Mouse (Mus musculus) limb, embryonic 10.5 days (tissue): ENCODE results near the gene Crat. TPM values are rescaled to one million over a fixed set of nuclear protein-coding genes. Genes with fewer than 3 reads are reported as not detected.

Experiments
- DNase-seq: peaks from one replicate; pipeline ENCODE4 v3.0.0-alpha.2; 2017; ENCODE audit warnings: low spot score
- H3K27ac ChIP-seq: fragments of 300-500 bp; sonication (generic); 2 replicates; pipeline ENCODE4 v1.5.1; 2016; ENCODE audit warnings: mild to moderate bottlenecking
- H3K27me3 ChIP-seq: fragments of 300-500 bp; sonication (generic); 2 replicates; pipeline ENCODE4 v1.6.1; 2016; ENCODE audit warnings: low read depth, mild to moderate bottlenecking; ENCODE audit not compliant: poor library complexity, severe bottlenecking
- H3K36me3 ChIP-seq: fragments of 300-500 bp; sonication (generic); 2 replicates; pipeline ENCODE4 v1.6.1; 2016; ENCODE audit warnings: mild to moderate bottlenecking, moderate library complexity
- H3K4me1 ChIP-seq: fragments of 300-500 bp; sonication (generic); 2 replicates; pipeline ENCODE4 v1.6.1; 2016
- H3K4me3 ChIP-seq: fragments of 300-500 bp; sonication (generic); 2 replicates; pipeline ENCODE4 v1.5.1; 2016; ENCODE audit warnings: mild to moderate bottlenecking, moderate library complexity
- H3K9me3 ChIP-seq: fragments of 300-500 bp; sonication (generic); replicated peaks from 2 replicates; pipeline ENCODE4 v1.6.1; 2016; ENCODE audit warnings: mild to moderate bottlenecking
- WGBS: fragments of 180-500 bp; shearing (Covaris S2); methylation state at CpG from one replicate; pipeline ENCODE4 v1.1.7; 2016; 5-methylcytosine and 5-hydroxymethylcytosine counted together
- polyA plus RNA-seq: library from polyadenylated mRNA; unstranded; fragments of >200 nt; fragmentation: Nextera tagmentation; extraction: Ambion mirVana; gene quantifications from 2 replicates; pipeline ENCODE4 v1.2.1, GENCODE M21; 2016

Gene Crat
- polyA plus RNA-seq, 1 experiment from 2014 or later: 22.9 TPM

DNA sequence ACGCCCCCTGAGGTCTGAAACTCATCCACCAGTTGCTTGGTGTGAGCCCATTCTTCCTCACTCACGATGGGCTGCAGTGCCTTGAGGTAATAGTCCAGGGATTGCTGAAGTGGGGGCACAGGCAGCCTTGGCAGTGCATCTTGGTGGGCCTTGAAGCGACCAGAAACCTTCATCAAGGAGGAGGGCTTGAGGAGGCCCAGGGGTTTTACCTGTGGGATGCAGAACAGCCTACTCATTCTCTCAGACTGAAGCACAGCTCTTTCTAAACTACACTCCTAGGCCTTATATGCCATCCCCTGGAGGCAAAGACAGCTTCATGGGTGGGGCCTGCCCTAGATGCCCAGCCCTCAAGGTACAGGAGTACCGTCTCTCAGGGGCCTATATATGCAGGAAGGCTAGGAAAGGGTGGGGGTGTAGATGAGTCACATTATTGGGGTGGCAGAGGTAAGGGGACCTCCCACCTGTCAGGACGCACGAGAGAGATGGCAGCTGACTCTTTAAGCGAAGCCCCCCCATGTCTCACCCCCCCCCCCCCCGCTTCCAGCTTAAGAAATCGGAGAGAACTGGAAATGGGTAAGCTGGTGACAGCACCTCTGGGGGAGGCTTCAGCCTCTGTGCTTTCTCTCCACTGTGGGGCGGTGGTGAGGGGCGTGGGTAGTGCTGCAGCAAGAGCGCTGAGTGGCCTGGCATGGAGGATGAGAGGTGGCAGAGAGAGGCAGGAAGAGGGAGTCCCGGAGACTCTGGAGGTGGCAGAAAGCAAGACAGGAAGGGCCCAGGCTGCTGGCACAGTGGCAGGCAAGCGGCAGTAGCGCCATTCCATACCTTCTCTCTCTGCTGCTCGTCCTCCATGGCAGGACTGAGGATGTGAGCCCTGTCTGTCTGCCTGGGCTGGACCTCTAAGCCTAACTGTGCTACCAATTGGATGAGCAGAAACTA is 2.3 kb downstream of the Crat start:
- Histone ChIP-seq H3K4me3 (no peak overlapping the region), H3K4me1 (peaks cover 28% of the 10 kb centered on the region), H3K27ac (no peak overlapping the region), H3K36me3 (peaks cover 20% of the 10 kb centered on the region), H3K9me3 (no peaks in the 10 kb centered on the region), H3K27me3 (peaks cover 16% of the 10 kb centered on the region)
- 81% methylated on average over 16 of the region's 16 CpGs for WGBS
- no peak for DNase-seq

DNA sequence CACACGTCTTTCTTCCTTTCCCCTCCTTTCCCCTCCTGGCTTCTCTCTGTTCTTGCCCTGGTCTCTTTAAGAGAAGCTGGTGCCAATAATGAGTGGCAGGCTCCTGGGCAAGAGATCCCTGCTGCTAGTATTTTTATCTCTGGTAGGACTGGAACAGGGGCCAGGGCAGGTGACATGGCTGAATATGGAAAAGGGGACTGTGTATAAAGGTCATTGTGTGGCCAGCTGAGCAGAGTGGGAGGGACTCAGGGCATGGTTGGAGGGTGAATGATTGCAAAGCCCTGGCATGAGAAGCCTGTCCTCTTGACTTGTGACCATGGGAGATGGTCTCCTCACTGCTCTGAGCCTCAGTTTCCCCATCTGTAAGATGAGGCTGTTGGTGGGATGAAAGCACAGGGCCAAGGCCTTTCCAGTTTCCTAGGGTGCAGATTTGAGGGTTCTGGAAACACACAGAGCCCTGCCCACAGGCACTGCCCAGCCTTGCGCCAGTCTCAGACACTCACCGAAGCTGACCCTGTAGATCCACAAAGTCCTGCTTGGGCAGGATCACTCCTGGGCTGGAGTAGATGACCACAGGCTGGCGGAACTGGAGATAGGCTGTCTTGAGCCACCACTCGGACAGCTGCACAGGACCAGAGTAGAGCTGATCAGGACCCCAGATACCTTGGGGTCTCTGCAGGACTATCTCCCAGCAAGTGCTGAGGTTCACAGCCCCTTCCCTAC is 6.0 kb downstream of the Crat start:
- WGBS: 85% methylated on average over 5 of the region's 5 CpGs
- no peak for DNase-seq
- Histone ChIP-seq H3K9me3 (no peaks in the 10 kb centered on the region), H3K36me3 (peaks cover 56% of the 10 kb centered on the region), H3K27me3 (peaks cover 14% of the 10 kb centered on the region), H3K4me3 (no peak overlapping the region), H3K4me1 (peaks cover 13% of the 10 kb centered on the region), H3K27ac (no peak overlapping the region)

DNA sequence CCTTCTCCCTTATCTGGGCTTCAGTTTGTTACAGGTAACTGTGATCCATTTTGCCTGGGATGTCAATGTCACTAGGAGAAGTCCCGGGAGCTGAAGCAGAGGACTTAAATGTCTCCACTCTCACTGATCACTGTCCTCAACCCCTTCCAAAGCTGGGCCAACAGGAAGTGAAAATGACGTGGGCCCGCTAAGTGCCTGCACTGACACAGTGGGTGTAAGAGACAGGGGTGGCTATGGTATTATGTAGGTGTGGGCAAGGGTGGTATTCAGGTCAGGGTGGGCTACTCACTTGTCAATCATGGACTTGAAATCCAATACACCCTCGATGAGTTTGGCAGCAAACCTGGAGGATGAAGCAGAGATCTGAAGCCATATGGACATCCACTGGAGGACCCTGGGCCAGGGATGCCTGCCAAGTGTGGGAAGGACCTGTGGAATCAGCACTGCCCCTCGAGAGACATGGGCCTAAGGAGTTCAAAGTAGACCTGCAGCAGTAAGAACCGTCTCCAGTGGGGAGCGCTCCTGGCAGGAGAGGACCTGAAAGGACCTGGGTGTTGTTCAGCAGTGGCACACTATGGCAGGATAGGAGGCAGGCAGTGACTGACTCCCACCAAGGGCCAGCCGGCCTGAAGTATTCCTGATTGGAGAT is 7.0 kb downstream of the Crat start:
- WGBS: 84% methylated on average over 8 of the region's 8 CpGs

DNA sequence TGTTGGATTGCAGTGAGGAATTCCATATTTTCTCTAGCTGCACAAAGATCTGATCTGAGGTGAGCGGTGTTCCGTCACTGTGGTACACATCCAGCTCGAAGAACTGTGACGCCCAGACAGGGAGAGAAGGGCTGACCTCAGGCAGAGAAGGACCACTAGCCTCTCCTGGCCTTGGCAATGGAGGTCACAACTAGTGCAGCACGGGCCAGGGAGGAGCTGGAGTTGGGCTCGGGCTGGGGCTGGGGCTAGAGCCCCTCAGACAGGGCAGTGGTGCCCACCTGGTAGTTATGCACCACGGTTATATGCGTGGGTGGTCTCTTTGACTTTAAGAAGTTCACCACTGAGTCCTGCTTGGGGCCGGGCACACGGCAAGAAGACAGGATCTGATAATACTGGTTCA is 7.8 kb downstream of the Crat start:
- WGBS: 92% methylated on average over 10 of the region's 10 CpGs
- Histone ChIP-seq H3K9me3 (no peaks in the 10 kb centered on the region), H3K4me1 (0 out of 2 replicates have a peak, but pooled peaks cover 8% of the 10 kb centered on the region), H3K4me3 (no peak overlapping the region), H3K36me3 (peaks cover 71% of the 10 kb centered on the region), H3K27ac (no peak overlapping the region), H3K27me3 (no peaks in the 10 kb centered on the region)
- no peak for DNase-seq

More for the DNA sequence above, 7.0 kb downstream of the Crat start:
- 0 out of 2 replicates have a peak, but pooled peaks cover 3% of the 10 kb centered on the region for H3K27me3 ChIP-seq
- no peak for DNase-seq
- peaks cover 63% of the 10 kb centered on the region for H3K36me3 ChIP-seq
- 0 out of 2 replicates have a peak, but pooled peaks cover 8% of the 10 kb centered on the region for H3K4me1 ChIP-seq
- H3K27ac ChIP-seq: no peak overlapping the region
- no peaks in the 10 kb centered on the region for H3K9me3 ChIP-seq
- H3K4me3 ChIP-seq: no peak overlapping the region

DNA sequence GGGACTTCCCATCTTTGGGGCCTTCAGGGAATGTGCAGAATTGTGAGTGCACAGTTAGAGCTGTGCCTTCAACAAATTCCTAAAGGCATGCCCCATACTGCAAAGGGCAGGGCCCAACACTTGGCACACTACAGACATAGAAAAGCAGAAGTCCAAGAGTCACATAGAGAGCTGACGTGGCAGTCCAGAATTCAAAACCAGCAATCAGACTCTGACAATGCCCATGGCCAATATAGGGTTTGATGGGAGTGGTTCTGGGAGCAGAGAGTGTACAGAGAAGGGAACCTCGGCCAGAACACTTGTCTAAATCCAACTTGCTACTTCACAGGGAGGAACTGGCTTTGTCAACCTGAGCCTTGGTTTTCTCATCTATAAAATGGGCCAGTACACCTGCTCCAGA is 8.4 kb downstream of the Crat start:
- H3K4me3 ChIP-seq: no peak overlapping the region
- H3K27ac ChIP-seq: no peak overlapping the region
- no peaks in the 10 kb centered on the region for H3K9me3 ChIP-seq
- H3K36me3 ChIP-seq: peaks cover 77% of the 10 kb centered on the region
- 92% methylated on average over 2 of the region's 2 CpGs for WGBS
- H3K4me1 ChIP-seq: 0 out of 2 replicates have a peak, but pooled peaks cover 8% of the 10 kb centered on the region
- no peak for DNase-seq
- no peaks in the 10 kb centered on the region for H3K27me3 ChIP-seq

DNA sequence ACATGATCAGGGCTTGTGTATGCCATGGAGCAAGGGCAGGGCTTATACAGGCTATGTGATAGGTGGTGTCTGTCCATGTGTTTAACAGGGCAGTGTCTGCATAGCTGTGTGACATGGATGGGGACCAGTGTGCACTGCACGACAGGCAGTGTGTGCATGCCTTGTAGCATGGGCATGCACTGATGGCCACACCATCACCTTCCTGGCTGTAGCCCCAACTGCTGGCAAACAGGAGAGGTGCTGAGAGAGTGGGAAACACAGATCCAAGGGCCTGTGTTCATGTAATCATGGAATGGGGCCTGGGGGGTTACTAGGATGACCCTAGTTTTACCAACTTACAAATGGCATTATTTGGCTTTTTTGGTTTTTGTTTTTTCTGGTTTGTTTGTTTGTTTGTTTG is 11.7 kb downstream of the Crat start:
- H3K36me3 ChIP-seq: peaks cover 93% of the 10 kb centered on the region
- no peaks in the 10 kb centered on the region for H3K9me3 ChIP-seq
- no peak overlapping the region for H3K4me3 ChIP-seq
- no peak overlapping the region for H3K27ac ChIP-seq
- H3K4me1 ChIP-seq: 0 out of 2 replicates have a peak, but pooled peaks cover 13% of the 10 kb centered on the region
- 89% methylated on average over 1 of the region's 1 CpGs for WGBS
- DNase-seq: no peak
- no peaks in the 10 kb centered on the region for H3K27me3 ChIP-seq

DNA sequence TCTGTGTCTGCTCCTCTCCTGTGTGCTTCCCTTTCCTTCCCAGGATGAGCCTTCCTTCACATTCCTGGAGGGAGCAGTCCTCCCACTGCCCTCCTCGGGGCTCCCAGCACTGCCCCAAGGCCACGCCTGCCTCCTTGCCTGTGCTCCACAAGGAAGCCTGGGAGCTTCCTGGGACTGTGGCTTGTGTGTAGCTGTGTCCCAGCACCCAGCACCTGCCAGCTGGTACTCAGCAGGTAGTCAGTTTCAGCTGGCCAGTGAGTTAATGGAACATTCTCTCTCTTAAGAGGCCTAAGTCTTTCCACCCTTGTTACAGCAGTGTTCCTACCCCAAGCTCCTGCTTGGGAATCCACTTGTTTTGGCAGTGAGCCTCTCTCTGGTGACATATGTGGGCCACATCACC is 12.8 kb downstream of the Crat start:
- no peak overlapping the region for H3K27ac ChIP-seq
- no peaks in the 10 kb centered on the region for H3K9me3 ChIP-seq
- H3K4me1 ChIP-seq: 0 out of 2 replicates have a peak, but pooled peaks cover 13% of the 10 kb centered on the region
- H3K36me3 ChIP-seq: peaks cover 93% of the 10 kb centered on the region
- DNase-seq: no peak
- H3K4me3 ChIP-seq: no peak overlapping the region
- H3K27me3 ChIP-seq: no peaks in the 10 kb centered on the region
- WGBS: 66% methylated on average over 2 of the region's 2 CpGs

DNA sequence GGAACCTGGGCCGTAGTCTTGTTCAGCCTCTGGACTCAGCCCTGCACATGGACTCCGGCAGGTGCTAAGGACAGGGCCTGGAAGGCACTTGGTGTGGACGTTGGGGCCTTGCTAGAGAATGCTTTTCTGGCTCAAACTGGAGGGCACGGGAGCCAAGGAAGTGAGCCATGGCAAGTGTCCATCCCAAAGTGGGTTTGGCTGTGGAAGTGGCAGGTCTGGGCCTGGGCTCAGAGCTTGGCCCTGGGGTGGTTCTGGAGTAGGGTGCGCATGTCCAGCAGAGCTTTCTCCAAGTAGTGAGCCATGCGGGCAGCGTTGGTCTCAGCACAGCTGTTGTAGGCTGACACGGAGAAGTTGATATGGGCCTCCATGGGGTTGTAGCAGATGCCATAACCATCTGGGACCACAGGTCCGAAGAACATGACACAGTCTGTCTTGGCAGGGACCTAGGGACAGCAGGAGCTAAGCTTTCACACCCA is 13.2 kb downstream of the Crat start:
- DNase-seq: no peak
- Histone ChIP-seq H3K9me3 (no peaks in the 10 kb centered on the region), H3K27ac (no peak overlapping the region), H3K36me3 (peaks cover 93% of the 10 kb centered on the region), H3K27me3 (no peaks in the 10 kb centered on the region), H3K4me1 (0 out of 2 replicates have a peak, but pooled peaks cover 13% of the 10 kb centered on the region), H3K4me3 (no peak overlapping the region)
- whole genome bisulfite sequencing: 91% methylated on average over 9 of the region's 9 CpGs

DNA sequence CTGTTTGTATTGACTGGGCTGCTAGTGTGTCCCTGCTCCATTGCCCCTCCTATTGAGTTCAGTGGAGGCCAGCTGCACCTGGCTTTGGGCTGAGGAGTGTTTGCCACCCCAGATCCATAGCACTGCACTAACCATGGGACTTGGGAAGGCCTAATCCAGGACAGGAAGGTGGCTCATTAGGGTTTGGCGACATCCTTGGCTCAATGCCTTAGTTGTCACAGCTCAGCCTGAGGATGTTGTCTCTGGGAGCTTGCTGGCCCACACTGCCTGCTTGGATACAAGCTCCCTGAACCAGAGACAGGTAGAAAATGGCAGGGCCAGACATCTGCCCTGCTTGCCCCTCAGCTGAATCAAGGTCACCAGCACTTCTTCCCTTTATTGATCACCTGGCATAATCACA is 14.0 kb downstream of the Crat start:
- Histone ChIP-seq H3K27me3 (no peaks in the 10 kb centered on the region), H3K4me1 (0 out of 2 replicates have a peak, but pooled peaks cover 9% of the 10 kb centered on the region), H3K27ac (no peak overlapping the region), H3K4me3 (no peak overlapping the region), H3K36me3 (peaks cover 94% of the 10 kb centered on the region), H3K9me3 (no peaks in the 10 kb centered on the region)
- 88% methylated on average over 1 of the region's 1 CpGs for WGBS
- DNase-seq: no peak

DNA sequence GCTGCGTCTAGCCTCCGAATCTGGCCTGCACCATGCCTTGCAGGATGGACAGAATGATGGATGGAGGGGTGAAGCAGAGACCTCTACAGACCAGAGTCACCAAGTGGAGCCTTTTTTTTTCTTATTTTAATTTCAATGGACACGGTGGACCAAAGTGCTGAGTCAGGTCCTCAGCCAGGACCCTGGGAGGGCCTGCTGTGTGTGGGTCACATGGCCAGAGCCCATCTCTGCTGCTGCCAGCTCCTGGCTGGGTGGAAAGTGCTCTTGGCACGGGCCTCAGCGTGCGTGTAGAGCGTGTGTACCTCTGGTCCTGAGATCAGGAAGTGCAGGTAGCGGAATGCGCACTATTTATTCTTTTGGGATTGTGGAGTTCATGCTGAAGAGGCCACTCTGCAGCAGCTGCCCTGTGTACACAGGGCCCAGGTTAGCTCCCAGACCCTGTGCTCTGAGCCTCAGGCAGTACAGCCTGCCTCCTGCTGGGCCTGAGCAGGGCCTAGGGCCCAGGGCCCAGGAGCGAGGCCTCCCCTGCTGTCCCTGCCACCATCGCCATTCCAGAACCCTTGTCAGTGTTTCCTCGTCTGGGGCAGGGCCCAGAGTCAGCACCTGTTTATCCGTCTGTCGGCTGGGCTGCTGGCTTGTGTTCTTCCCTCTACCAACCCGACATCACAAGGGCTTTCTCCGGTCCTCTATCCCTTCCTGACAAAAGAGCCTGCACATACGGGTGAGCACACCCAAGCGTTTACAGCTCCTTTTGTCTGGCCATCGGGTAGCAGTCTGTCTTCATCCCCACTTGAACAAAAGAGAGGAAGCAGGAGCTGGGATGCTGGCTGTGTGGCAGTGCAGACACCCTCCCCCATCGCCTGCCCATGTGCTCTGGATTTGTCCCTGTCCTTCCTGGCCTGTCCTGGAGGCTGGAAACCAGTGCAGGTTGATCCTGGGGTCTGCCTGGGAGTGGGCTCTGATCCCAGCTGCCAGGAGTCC is 16.1 kb downstream of the Crat start:
- peak overlapping the region; percentile 5; the same call in 1 of the 2 replicates for H3K27ac ChIP-seq
- no peak for DNase-seq
- H3K27me3 ChIP-seq: no peaks in the 10 kb centered on the region
- H3K36me3 ChIP-seq: peaks cover 89% of the 10 kb centered on the region
- WGBS: 72% methylated on average over 20 of the region's 20 CpGs
- H3K4me1 ChIP-seq: 0 out of 2 replicates have a peak, but pooled peaks cover 11% of the 10 kb centered on the region
- H3K4me3 ChIP-seq: no peak overlapping the region
- H3K9me3 ChIP-seq: no peaks in the 10 kb centered on the region

DNA sequence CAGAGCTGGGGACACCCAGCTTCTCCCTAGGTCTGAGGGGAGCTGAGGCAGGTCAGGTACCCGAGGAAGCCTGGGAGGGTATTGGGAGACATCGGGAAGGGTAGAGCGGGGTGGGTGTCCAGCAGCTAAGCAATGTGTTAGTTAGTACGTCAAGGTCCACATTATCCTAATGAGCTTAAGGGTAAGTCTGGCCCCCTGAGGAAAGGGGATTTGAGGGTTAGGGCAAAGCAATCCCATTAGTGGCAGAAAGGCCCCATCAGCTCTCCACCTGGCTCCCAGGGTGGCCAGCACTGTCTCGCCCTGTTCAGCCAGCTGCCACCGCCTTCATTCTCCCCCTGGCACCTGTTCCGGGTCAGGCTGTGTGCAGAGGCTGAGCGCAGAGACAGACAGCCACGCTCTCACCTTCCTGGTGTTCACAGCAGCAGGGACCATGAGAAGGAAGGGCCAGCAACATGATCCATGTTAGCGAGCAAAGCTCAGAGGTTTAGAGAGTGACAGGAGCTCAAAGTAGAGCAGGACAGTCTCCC is 17.6 kb downstream of the Crat start:
- Histone ChIP-seq H3K27ac (no peak overlapping the region), H3K27me3 (no peaks in the 10 kb centered on the region), H3K9me3 (no peaks in the 10 kb centered on the region), H3K4me1 (peaks cover 19% of the 10 kb centered on the region), H3K4me3 (no peak overlapping the region), H3K36me3 (peaks cover 77% of the 10 kb centered on the region)
- WGBS: 93% methylated on average over 10 of the region's 10 CpGs
- DNase-seq: no peak
